Comparison of ENCODE assay signal across 24 mouse cellular contexts in the genomic region with DNA sequence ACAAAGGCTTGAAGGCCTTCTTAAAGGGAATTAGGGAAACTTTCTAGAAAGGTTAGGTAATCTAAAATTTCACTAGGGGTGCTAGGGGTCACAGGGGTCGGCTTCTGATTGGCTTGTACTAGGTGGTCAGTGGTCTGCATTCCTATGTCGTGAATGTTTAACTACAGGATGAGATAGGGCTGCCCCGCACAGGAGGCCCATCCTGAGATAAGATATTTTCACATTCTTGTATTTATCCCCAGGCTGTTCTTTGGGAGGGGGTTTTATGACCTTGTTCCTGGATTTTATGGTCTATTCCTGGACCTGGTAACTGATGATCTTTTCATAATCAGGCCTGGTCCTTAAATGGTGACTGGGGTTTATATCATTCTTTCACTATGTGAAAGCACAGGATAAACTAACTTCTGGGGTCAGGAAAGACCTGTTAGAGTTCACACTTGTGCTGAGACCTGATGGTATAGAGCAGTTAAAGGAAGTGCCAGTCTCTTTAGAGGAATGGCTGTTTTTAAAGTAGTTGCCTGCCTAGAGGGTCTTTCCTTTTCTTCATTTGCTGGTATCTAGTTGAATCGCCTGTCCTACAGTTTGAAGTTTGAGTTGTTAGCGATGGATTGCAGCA.
"Had no signal": no experiment of that assay in that cellular context is flagged by ENCODE, and none has a peak within 500 bp of the region (broad histone marks: within the 10 kb centered on the region; RNA-seq: fewer than 3 reads in every experiment).

No protein-coding gene starts in this region.

- H3K36me3 ChIP-seq: heart, embryonic 13.5 days; heart, embryonic 15.5 days; hindbrain, embryonic 13.5 days; hindbrain, embryonic 15.5 days; limb, embryonic 10.5 days; limb, embryonic 12.5 days; liver, embryonic 13.5 days had no signal

- H3K4me1 ChIP-seq: heart, embryonic 13.5 days; heart, embryonic 15.5 days; hindbrain, embryonic 13.5 days; hindbrain, embryonic 15.5 days; limb, embryonic 10.5 days; limb, embryonic 12.5 days; liver, embryonic 13.5 days had no signal

- DNase-seq: forebrain, postnatal 0 days; gastrocnemius, postnatal 14 days; gastrocnemius, postnatal 36 days; heart, adult 18-20 months; heart, postnatal 14 days; heart, postnatal 36 days; kidney, adult 11 months; kidney, adult 2 months; kidney, postnatal 10 days; kidney, postnatal 25 days; kidney, postnatal 4 days; liver; liver, embryonic 13.5 days had no signal

- H3K4me3 ChIP-seq: heart, embryonic 13.5 days; heart, embryonic 15.5 days; hindbrain, embryonic 13.5 days; hindbrain, embryonic 15.5 days; layer of hippocampus, adult 2 months; left cerebral cortex, adult 2 months; limb, embryonic 10.5 days; limb, embryonic 12.5 days; liver, embryonic 13.5 days had no signal

- H3K9ac ChIP-seq: forebrain, postnatal 0 days; heart, embryonic 13.5 days; heart, embryonic 15.5 days; hindbrain, embryonic 13.5 days; hindbrain, embryonic 15.5 days; limb, embryonic 12.5 days; liver, embryonic 13.5 days had no signal

- H3K4me2 ChIP-seq: heart, embryonic 11.5 days; heart, embryonic 13.5 days; heart, embryonic 15.5 days; hindbrain, embryonic 13.5 days; hindbrain, embryonic 15.5 days; limb, embryonic 12.5 days; liver, embryonic 11.5 days; liver, embryonic 13.5 days had no signal

- ATAC-seq: forebrain, postnatal 0 days; hindbrain, postnatal 0 days had no signal

- H3K27ac ChIP-seq: heart, embryonic 13.5 days; heart, embryonic 15.5 days; hindbrain, embryonic 13.5 days; hindbrain, embryonic 15.5 days; hindbrain, postnatal 0 days; layer of hippocampus, adult 2 months; left cerebral cortex, adult 2 months; limb, embryonic 10.5 days; limb, embryonic 12.5 days; liver, embryonic 13.5 days had no signal

- H3K27me3 ChIP-seq: heart, embryonic 13.5 days; heart, embryonic 15.5 days; hindbrain, embryonic 13.5 days; hindbrain, embryonic 15.5 days; limb, embryonic 12.5 days; liver, embryonic 13.5 days had no signal

- H3K9me3 ChIP-seq: heart, embryonic 13.5 days; heart, embryonic 15.5 days; hindbrain, embryonic 13.5 days; hindbrain, embryonic 15.5 days; limb, embryonic 10.5 days; limb, embryonic 12.5 days had no signal
